Mouse (Mus musculus): Measurements from ENCODE around the gene Pno1.
"Not testable (repeated sequence)": the region's sequence is repeated elsewhere in the genome, so short reads cannot be mapped to it uniquely, and the experiment has no call there.

Gene Pno1

DNA sequence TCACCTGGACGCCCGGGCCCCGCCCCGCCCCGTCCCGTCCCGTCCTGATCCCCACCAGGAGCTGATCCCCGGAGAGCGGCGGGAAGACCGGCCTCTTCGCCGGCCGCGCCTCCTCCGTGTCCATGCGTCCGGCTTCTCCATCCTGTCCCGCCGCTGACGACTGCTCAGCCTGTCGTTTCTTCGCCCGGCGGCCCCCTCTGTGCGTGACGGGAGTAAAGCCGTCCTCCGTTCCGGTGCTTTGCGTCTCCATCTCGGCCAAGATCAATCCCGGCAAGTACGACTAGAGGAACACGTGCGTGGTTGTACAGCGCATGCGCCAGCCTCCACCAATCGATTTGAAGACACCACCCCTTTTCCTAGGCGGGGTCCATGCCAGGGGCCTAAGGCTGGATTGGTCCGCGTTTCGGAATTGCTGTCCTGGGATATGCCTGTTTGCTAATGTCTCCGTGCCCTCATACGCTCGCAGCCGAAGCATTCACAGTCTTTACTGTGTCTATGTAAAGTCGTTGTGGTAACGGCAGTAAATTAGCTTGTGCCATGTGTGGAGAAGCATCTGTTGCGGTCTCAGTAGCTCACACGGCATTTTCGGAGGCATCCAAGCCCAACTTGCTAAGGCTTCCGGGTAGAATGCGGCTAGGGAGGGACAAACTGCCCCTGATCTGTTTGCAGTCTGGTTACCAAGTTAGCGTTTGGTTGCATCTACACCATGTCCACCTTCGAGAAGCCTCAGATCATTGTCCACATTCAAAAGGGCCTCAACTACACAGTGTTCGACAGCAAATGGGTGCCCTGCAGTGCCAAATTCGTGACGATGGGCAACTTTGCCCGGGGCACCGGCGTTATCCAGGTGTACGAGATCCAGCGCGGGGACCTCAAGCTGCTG lies at the start of gene Pno1:
Gene Pno1, minus strand, starts transcription at position 311 of the 883 bp plus-strand sequence.
- peak; percentile 77 for DNase-seq (ENCODE audit: extremely low read depth, low read depth, low spot score)

GRCm38 (mm10) chr11:17257861-17258260 lies 46.5 kb upstream of the Pno1 start:
- no peak for DNase-seq (ENCODE audit: extremely low read depth, low read depth, low spot score)

GRCm38 (mm10) chr11:17257443-17257842 lies 46.1 kb upstream of the Pno1 start, which contains the start of gene C1d:
TSS of gene C1d (plus strand) at chr11:17257579.
- DNase-seq (ENCODE audit: extremely low read depth, low read depth, low spot score): no peak

- DNase-seq (ENCODE audit: extremely low read depth, low read depth, low spot score): no peak
Measured at GRCm38 (mm10) chr11:17256813-17257365, 45.5 kb upstream of the Pno1 start.

DNA sequence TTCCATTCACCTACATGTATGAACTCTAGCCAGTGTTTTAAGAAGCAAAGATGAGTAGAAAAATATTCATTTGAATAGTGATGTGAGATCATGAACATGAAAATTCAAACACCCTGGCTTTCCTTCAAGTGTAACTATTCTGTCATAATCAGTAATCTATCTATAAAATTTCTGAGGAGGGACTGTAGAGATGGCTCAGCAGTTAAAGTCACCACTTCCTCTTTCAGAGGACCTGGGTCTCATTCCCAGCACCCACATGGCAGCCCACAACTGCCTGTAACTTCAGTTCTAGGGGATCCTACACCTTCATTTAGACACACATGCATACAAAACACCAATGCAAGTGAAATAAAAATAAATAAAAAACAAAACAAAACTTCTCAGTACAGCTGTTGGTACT lies 37.3 kb upstream of the Pno1 start:
- DNase-seq (ENCODE audit: extremely low read depth, low read depth, low spot score): no peak

- DNase-seq (ENCODE audit: extremely low read depth, low read depth, low spot score): not testable (repeated sequence)
Measured at GRCm38 (mm10) chr11:17238598-17238997, 27.2 kb upstream of the Pno1 start.

GRCm38 (mm10) chr11:17236449-17237037 lies 25.2 kb upstream of the Pno1 start:
- DNase-seq (ENCODE audit: extremely low read depth, low read depth, low spot score): no peak

DNA sequence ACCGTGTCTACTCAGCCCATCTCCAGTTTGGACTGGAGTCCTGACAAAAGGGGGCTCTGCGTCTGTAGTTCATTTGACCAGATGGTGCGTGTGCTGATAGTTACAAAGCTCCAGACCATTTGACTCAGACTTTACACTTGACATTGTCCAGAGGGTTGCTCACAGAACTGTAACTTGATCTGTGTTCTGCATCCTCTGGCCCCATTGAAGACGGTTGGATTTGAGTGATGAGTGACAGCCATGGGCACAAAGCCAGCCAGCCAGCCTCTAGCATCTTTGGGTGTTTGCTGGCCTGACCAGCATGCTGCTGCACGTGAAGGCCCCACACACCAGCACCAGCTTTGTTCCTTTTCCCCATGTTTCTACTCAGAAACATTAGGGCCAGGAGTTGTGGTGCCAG lies 21.4 kb upstream of the Pno1 start:
- no peak for DNase-seq (ENCODE audit: extremely low read depth, low read depth, low spot score)

DNA sequence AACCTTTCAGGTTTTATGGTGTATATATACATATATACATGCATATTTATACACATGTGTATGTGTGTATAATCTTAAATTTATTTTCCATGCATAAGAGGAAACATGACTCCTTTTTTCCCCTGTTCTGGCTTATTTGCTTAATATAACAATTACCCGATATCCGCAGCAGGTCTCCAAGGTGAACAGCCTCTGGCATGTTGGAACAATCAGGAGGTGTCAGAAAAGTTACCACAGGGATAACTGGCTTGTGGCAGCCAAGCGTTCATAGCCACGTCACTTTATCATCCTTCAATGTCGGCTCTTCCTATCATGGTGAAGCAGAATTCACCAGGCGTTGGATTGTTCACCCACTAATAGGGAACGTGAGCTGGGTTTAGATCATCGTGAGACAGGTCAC lies 9.8 kb upstream of the Pno1 start:
- no peak for DNase-seq (ENCODE audit: extremely low read depth, low read depth, low spot score)

DNA sequence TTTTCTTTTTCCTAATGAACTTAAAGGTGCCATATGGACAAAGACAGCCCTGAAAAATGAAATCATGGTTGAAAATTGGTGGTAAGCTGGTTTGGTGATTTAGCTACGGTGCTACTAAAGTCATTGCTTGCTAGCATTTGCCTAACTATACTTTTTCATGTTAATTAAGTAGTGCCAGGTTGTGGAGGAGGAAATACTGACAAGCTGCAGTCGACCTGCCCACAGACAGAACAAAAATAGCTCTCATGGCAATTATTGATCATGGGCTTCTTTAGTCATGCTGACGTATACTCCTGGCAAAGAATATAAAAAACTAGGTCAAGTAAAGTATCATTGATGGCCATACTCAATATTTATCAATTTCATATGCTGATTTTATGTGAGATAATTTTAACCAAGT lies 4.1 kb upstream of the Pno1 start:
- no peak for DNase-seq (ENCODE audit: extremely low read depth, low read depth, low spot score)

- no peak for DNase-seq (ENCODE audit: extremely low read depth, low read depth, low spot score)
Measured at GRCm38 (mm10) chr11:17212903-17213509, 1.6 kb upstream of the Pno1 start.

GRCm38 (mm10) chr11:17212141-17212495 lies 750 bp upstream of the Pno1 start:
- DNase-seq (ENCODE audit: extremely low read depth, low read depth, low spot score): no peak

GRCm38 (mm10) chr11:17202481-17202880 lies 8.9 kb downstream of the Pno1 start:
- DNase-seq (ENCODE audit: extremely low read depth, low read depth, low spot score): no peak

DNA sequence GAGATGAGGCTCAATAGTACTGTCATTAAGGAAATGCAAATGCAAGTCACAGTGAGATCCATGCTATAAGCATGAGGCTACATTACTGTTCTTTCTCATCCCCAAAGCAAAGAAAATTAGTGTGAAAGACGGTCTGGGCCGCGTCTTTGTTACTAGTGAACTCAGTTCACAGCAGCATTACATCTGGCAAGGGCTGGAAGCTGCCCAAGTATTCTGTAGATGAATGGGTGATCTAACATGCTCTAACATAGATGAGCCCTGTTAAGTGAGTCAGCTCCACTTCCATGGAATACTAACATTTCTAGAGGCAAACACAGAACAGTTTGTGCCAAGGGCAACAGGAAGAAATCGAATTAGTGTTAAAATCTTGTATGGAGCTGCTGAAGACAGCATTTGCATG lies 10.4 kb downstream of the Pno1 start:
- DNase-seq (ENCODE audit: extremely low read depth, low read depth, low spot score): no peak

- DNase-seq (ENCODE audit: extremely low read depth, low read depth, low spot score): no peak
Measured at GRCm38 (mm10) chr11:17199840-17200501, 11.4 kb downstream of the Pno1 start.

DNA sequence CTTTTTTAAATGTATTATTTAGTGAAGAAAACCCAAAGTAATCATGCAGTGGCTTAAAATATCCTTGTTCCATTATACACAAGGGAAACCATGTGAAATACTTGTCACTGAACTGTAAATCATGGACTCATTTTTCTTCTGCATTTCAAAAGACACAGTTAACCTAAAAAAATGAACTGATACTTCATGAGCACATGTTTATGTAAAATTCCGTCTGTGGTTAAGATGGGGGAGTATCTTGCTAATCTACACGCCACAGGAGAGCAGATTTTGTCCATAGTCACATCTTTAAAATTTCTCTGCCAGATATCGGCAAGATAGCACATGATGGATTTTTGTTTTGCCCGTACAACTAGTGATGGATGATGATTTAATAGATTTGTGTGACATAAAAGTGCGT lies 12.2 kb downstream of the Pno1 start:
- DNase-seq (ENCODE audit: extremely low read depth, low read depth, low spot score): no peak

DNA sequence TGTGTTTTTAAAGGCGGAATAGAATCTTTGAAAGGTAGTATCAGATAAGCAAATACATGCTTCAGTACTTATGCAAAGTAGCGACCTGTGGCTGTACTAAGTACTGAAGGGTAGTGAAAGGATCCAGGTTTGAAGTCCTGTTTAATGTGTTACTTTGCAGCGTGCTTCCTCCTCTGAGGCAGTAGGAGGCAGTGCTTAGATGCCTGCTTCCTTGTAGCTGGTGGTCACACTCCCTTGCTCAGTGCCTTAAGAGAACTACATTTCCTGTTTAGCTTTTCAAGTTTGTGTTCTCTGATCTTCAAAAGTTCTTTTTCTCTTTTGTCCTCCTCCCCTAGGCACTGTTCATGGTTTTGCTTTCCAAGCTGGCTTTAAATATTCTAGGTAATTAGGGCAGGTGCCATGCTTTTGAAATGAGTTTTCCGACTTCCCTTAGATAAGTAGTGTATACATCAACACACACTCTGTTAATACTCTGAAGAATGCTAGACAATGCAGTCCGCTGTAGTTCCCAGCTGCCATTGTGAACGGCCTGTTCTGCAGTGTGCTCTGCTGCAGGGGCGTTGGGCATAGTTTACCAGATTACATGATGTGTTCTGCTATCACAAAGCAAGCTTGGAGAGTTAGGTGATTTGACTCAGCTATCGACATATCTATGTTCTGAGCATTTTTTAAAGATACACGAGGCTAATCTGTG lies 19.1 kb downstream of the Pno1 start:
- no peak for DNase-seq (ENCODE audit: extremely low read depth, low read depth, low spot score)

GRCm38 (mm10) chr11:17188786-17189185 lies 22.6 kb downstream of the Pno1 start:
- no peak for DNase-seq (ENCODE audit: extremely low read depth, low read depth, low spot score)

- DNase-seq (ENCODE audit: extremely low read depth, low read depth, low spot score): no peak
Measured at GRCm38 (mm10) chr11:17187649-17188048, 23.7 kb downstream of the Pno1 start.

DNA sequence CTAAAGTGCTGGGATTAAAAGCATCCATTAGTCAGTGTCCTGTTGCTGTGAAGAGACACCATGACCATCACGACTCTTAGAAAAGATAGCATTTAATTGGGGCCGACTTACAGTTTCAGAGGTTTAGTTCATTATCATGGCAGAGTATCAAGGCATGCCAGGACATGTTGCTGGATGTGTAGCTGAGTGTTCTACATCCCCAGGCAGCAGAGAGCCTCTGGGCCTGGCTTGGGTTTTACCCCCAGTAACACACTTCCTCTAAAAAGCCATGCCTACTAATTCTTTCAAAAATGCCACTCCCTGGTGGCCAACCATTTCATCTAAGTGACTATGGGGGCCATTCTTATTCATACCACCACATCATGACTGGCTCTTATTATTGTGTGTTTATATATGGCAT lies 28.2 kb downstream of the Pno1 start:
- DNase-seq (ENCODE audit: extremely low read depth, low read depth, low spot score): no peak

GRCm38 (mm10) chr11:17181807-17182206 lies 29.6 kb downstream of the Pno1 start, which contains the start of gene Wdr92:
TSS of gene Wdr92 (plus strand) at chr11:17182107.
- DNase-seq (ENCODE audit: extremely low read depth, low read depth, low spot score): no peak
